Mouse (Mus musculus): ENCODE results near the gene Rpp38. TPM values are rescaled to one million over a fixed set of nuclear protein-coding genes. Genes with fewer than 3 reads are reported as not detected.

Rpp38 gene
- polyA plus RNA-seq, 1 experiment from 2014 or later = 12.6 TPM

- Histone ChIP-seq H3K9ac (no peak overlapping the region), H3K27ac (ENCODE audit: poor library complexity, severe bottlenecking) (no peak overlapping the region)
- WGBS = 11% methylated on average over 3 of the region's 3 CpGs
These were observed 46.7 kb downstream of the Rpp38 start for GRCm38 (mm10) chr2:3285709-3286108.

GRCm38 (mm10) chr2:3285181-3285530 lies 47.3 kb downstream of the Rpp38 start:
- Histone ChIP-seq H3K36me3 (no peaks in the 10 kb centered on the region), H3K9ac (peak overlapping the region; percentile 94), H3K4me1 (replicated peaks) (peaks cover 18% of the 10 kb centered on the region), H3K4me2 (peak overlapping the region; percentile 86), H3K9me3 (replicated peaks) (no peaks in the 10 kb centered on the region), H3K27ac (ENCODE audit: poor library complexity, severe bottlenecking) (peak overlapping the region; percentile 93), H3K4me3 (peak overlapping the region; percentile 92), H3K27me3 (replicated peaks) (no peaks in the 10 kb centered on the region)
- no peak for ATAC-seq (ENCODE audit: insufficient number of reproducible peaks, low FRiP score)
- under 1% methylated on average over 6 of the region's 6 CpGs for WGBS

More at GRCm38 (mm10) chr2:3285709-3286108, 46.7 kb downstream of the Rpp38 start:
- Histone ChIP-seq H3K4me3 (peak overlapping the region; percentile 92), H3K4me2 (peak overlapping the region; percentile 47), H3K9me3 (replicated peaks) (no peaks in the 10 kb centered on the region), H3K27me3 (replicated peaks) (no peaks in the 10 kb centered on the region), H3K4me1 (replicated peaks) (peaks cover 18% of the 10 kb centered on the region), H3K36me3 (no peaks in the 10 kb centered on the region)
- no peak for ATAC-seq (ENCODE audit: insufficient number of reproducible peaks, low FRiP score)

- peak overlapping the region; percentile 92 for H3K4me3 ChIP-seq
These were observed 47.8 kb downstream of the Rpp38 start for GRCm38 (mm10) chr2:3284473-3285180.

GRCm38 (mm10) chr2:3283602-3284472 lies 48.6 kb downstream of the Rpp38 start, which contains the start of gene Nmt2:
Gene Nmt2 (plus strand): TSS chr2:3284212.
- ATAC-seq (ENCODE audit: insufficient number of reproducible peaks, low FRiP score) = peak; percentile 98

More at GRCm38 (mm10) chr2:3284473-3285180, 47.8 kb downstream of the Rpp38 start:
- WGBS = under 1% methylated on average over 58 of the region's 60 CpGs
- peak; percentile 31 for ATAC-seq (ENCODE audit: insufficient number of reproducible peaks, low FRiP score)
- Histone ChIP-seq H3K27me3 (replicated peaks) (no peaks in the 10 kb centered on the region), H3K4me2 (peak overlapping the region; percentile 86), H3K27ac (ENCODE audit: poor library complexity, severe bottlenecking) (peak overlapping the region; percentile 93), H3K36me3 (no peaks in the 10 kb centered on the region), H3K9ac (peak overlapping the region; percentile 94), H3K9me3 (replicated peaks) (no peaks in the 10 kb centered on the region), H3K4me1 (replicated peaks) (peaks cover 18% of the 10 kb centered on the region)

GRCm38 (mm10) chr2:3282866-3283601 lies 49.4 kb downstream of the Rpp38 start:
- no peak for ATAC-seq (ENCODE audit: insufficient number of reproducible peaks, low FRiP score)
- 9% methylated on average over 12 of the region's 12 CpGs for WGBS
- peak overlapping the region; percentile 65 for H3K9ac ChIP-seq
- H3K27ac ChIP-seq (ENCODE audit: poor library complexity, severe bottlenecking) = peak overlapping the region; percentile 87
- no peaks in the 10 kb centered on the region for H3K27me3 ChIP-seq (replicated peaks)
- H3K4me3 ChIP-seq = peak overlapping the region; percentile 92
- peaks cover 18% of the 10 kb centered on the region for H3K4me1 ChIP-seq (replicated peaks)
- no peaks in the 10 kb centered on the region for H3K9me3 ChIP-seq (replicated peaks)
- no peaks in the 10 kb centered on the region for H3K36me3 ChIP-seq
- H3K4me2 ChIP-seq = peak overlapping the region; percentile 68

More at GRCm38 (mm10) chr2:3283602-3284472, 48.6 kb downstream of the Rpp38 start, which contains the start of gene Nmt2:
- peak within 1 kb of the TSS; percentile 86 for H3K4me2 ChIP-seq
- peak within 1 kb of the TSS; percentile 93 for H3K27ac ChIP-seq (ENCODE audit: poor library complexity, severe bottlenecking)
- no peaks in the 10 kb centered on the region for H3K9me3 ChIP-seq (replicated peaks)
- H3K9ac ChIP-seq = peak within 1 kb of the TSS; percentile 94
- H3K27me3 ChIP-seq (replicated peaks) = no peaks in the 10 kb centered on the region
- H3K4me3 ChIP-seq = peak within 1 kb of the TSS; percentile 92
- H3K36me3 ChIP-seq = no peaks in the 10 kb centered on the region
- under 1% methylated on average over 84 of the region's 88 CpGs for WGBS
- H3K4me1 ChIP-seq (replicated peaks) = peaks cover 18% of the 10 kb centered on the region

- 78% methylated on average over 4 of the region's 4 CpGs for WGBS
- Histone ChIP-seq H3K36me3 (no peaks in the 10 kb centered on the region), H3K27me3 (replicated peaks) (no peaks in the 10 kb centered on the region), H3K4me2 (no peak overlapping the region), H3K4me3 (no peak overlapping the region), H3K27ac (ENCODE audit: poor library complexity, severe bottlenecking) (no peak overlapping the region), H3K9ac (no peak overlapping the region), H3K4me1 (replicated peaks) (peaks cover 16% of the 10 kb centered on the region), H3K9me3 (replicated peaks) (no peaks in the 10 kb centered on the region)
- no peak for ATAC-seq (ENCODE audit: insufficient number of reproducible peaks, low FRiP score)
These were observed 51.1 kb downstream of the Rpp38 start for GRCm38 (mm10) chr2:3281311-3281710.

Other genes with a start within 250 kb of the Rpp38 start
- gene Fam171a1, start 218.4 kb downstream of the Rpp38 start, polyA plus RNA-seq (2016; fragmentation: Nextera tagmentation; extraction: Ambion mirVana) = 32.8 and 34.3 TPM in 2 replicates
- 36.1 and 36.5 TPM in 2 replicates for gene Nmt2, start 48.4 kb downstream of the Rpp38 start, polyA plus RNA-seq (2016; fragmentation: Nextera tagmentation; extraction: Ambion mirVana)
- 0.53 and 0.72 TPM in 2 replicates for gene Acbd7, start 3.5 kb upstream of the Rpp38 start, polyA plus RNA-seq (2016; fragmentation: Nextera tagmentation; extraction: Ambion mirVana)
- gene Olah, start 64.6 kb upstream of the Rpp38 start, polyA plus RNA-seq (2016; fragmentation: Nextera tagmentation; extraction: Ambion mirVana) = not detected in 2 replicates
- gene Meig1, start 90.0 kb upstream of the Rpp38 start, polyA plus RNA-seq (2016; fragmentation: Nextera tagmentation; extraction: Ambion mirVana) = not detected in 2 replicates
- 4.4 and 4.6 TPM in 2 replicates for gene Dclre1c, start 91.5 kb upstream of the Rpp38 start, polyA plus RNA-seq (2016; fragmentation: Nextera tagmentation; extraction: Ambion mirVana)
- 11.6 and 11.9 TPM in 2 replicates for gene Suv39h2, start 142.4 kb upstream of the Rpp38 start, polyA plus RNA-seq (2016; fragmentation: Nextera tagmentation; extraction: Ambion mirVana)
- gene Gm45902, start 180.1 kb upstream of the Rpp38 start, polyA plus RNA-seq (2016; fragmentation: Nextera tagmentation; extraction: Ambion mirVana) = 6.4 and 7.3 TPM in 2 replicates
- gene Hspa14, start 180.2 kb upstream of the Rpp38 start, polyA plus RNA-seq (2016; fragmentation: Nextera tagmentation; extraction: Ambion mirVana) = 81.3 and 85.9 TPM in 2 replicates
- gene Cdnf, start 180.4 kb upstream of the Rpp38 start, polyA plus RNA-seq (2016; fragmentation: Nextera tagmentation; extraction: Ambion mirVana) = 0.18 and 0.24 TPM in 2 replicates
- 32.5 and 34.7 TPM in 2 replicates for gene Fam107b, start 237.8 kb upstream of the Rpp38 start, polyA plus RNA-seq (2016; fragmentation: Nextera tagmentation; extraction: Ambion mirVana)

All from heart, embryonic 12.5 days (tissue).